Mouse (Mus musculus) erythroblast, adult 5-6 weeks (primary cell): ENCODE measurements around the gene Nmrk1. TPM values are rescaled to one million over a fixed set of nuclear protein-coding genes. Genes with fewer than 3 reads are reported as not detected.

Experiments used
- ATAC-seq: replicated peaks from 2 replicates; pipeline ENCODE4 v1.8.0; 2016; ENCODE audit warnings: moderate number of reproducible peaks, mild to moderate bottlenecking, moderate TSS enrichment, inconsistent platforms; ENCODE audit not compliant: poor library complexity, low FRiP score, severe bottlenecking
- total RNA-seq, 2 experiments: library from RNA; stranded (forward) in 1 of 2; stranded (reverse) in 1 of 2; fragments of 150-400 nt in 1 of 2; fragments of 200-764, 138-1000 nt in 1 of 2; gene quantifications; 2 replicates each; pipeline versions ENCODE4 v1.2.3 to v1.2.4; 2015 to 2017; ENCODE audit warnings: low replicate concordance in 2 of 2

Gene Nmrk1
- total RNA-seq, 2 experiments from 2014 or later, result 1.7 to 1.8 TPM

DNA sequence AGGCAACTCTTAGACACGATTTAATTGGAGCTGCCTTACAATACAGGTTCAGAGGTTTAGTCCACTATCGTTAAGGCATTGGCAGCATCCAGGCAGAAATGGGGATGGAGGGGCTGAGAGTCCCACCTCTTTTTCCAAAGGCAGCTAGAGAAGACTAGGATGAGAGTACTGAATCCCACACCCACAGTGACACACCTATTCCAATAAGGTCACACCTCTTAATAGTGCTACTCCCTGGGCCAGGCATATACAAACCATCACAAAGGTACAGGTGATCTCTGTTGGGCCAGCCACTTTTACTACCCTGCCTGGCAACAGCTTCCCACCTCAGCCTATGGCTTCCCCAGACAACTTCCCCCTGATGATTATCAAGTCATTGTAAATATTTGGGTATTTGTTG is 61.0 kb downstream of the Nmrk1 start:
- ATAC-seq, result peak; percentile 36; the same call in 1 of the 2 replicates

- peak; percentile 44; the same call in 1 of the 2 replicates for ATAC-seq
These were observed 63.4 kb downstream of the Nmrk1 start for GRCm38 (mm10) chr19:18695116-18695515.

DNA sequence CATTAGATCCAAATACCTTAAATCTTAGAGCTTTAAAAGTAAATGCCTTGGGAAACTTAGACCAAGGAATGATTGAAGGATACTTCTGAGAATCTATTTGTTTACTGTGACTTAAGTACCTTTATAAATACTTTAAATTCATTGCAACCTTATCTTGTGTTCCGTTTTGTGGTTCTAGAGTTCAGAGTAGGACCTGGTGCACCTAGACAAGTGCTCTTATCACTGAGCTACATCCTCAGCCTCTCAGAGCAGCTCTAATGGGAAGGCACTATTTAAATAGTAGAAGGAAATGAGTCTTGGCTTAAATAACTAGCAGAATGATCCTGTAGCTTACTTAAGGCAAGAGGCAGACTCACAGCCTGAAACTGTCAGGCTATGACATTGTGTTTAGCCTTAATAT is 63.8 kb downstream of the Nmrk1 start:
- peak; percentile 82 for ATAC-seq

Other genes with a start within 250 kb of the Nmrk1 start
- gene Ostf1, start 127 bp upstream of the Nmrk1 start, total RNA-seq (2015; ENCODE audit: low replicate concordance), result 49.9 and 65.9 TPM in 2 replicates
- 59.0 and 70.4 TPM in 2 replicates for gene Ostf1, start 127 bp upstream of the Nmrk1 start, total RNA-seq (2017; ENCODE audit: low replicate concordance)
- 10.2 and 10.9 TPM in 2 replicates for gene Carnmt1, start 38.8 kb downstream of the Nmrk1 start, total RNA-seq (2015; ENCODE audit: low replicate concordance)
- 9.3 and 11.7 TPM in 2 replicates for gene Carnmt1, start 38.8 kb downstream of the Nmrk1 start, total RNA-seq (2017; ENCODE audit: low replicate concordance)
- 30.1 and 40.0 TPM in 2 replicates for gene D030056L22Rik, start 81.2 kb downstream of the Nmrk1 start, total RNA-seq (2015; ENCODE audit: low replicate concordance)
- 17.3 and 21.9 TPM in 2 replicates for gene D030056L22Rik, start 81.2 kb downstream of the Nmrk1 start, total RNA-seq (2017; ENCODE audit: low replicate concordance)
- not detected in 2 replicates for gene Trpm6, start 118.0 kb downstream of the Nmrk1 start, total RNA-seq (2015; ENCODE audit: low replicate concordance)
- gene Trpm6, start 118.0 kb downstream of the Nmrk1 start, total RNA-seq (2017; ENCODE audit: low replicate concordance), result 0.68 TPM in 1 of 2 replicates, not detected in the other